Mouse (Mus musculus) Patski (cell line): ENCODE results near the gene Zswim5. TPM values are rescaled to one million over a fixed set of nuclear protein-coding genes. Genes with fewer than 3 reads are reported as not detected.

Source experiments
- ATAC-seq: fragments of 100-300 bp; one replicate; pipeline ENCODE4 v1.8.0; 2021
- CTCF ChIA-PET: fragments of 350-600 bp; sonication (Branson Sonifier 250); formaldehyde crosslinking; loops from one replicate; lab custom pipeline; 2022; ENCODE audit warnings: inconsistent platforms; lab: Charles Lee
- POLR2A ChIA-PET: fragments of 350-600 bp; sonication (Branson Sonifier 250); formaldehyde crosslinking; loops from one replicate; lab custom pipeline; 2022; ENCODE audit warnings: antibody characterized with exemption, inconsistent platforms; lab: Charles Lee
- DNase-seq: peaks from one replicate; pipeline ENCODE4 v3.0.0-alpha.2; 2011; ENCODE audit warnings: low read depth, low spot score
- H3K27me3 ChIP-seq: fragments of 371-371 bp; one replicate; pipeline ENCODE4 v1.5.1; 2021
- CTCF ChIP-seq: fragments of 100-300 bp; IDR thresholded peaks from one replicate; pipeline ENCODE4 v1.5.1; 2021
- in situ Hi-C: fragments of 300-500 bp; cut with MboI; formaldehyde crosslinking; loops from 3 replicates; pipeline ENCODE4 v1.11.1; 2018; ENCODE audit warnings: low pct_unique_long_range_greater_than_20kb, mixed read lengths
- polyA plus RNA-seq: library from polyadenylated mRNA; unstranded; gene quantifications from one replicate; pipeline ENCODE4 v1.2.3, GENCODE M21; 2021

Gene Zswim5
- polyA plus RNA-seq, 1 experiment from 2014 or later = 0.96 TPM

GRCm38 (mm10) chr4:116913318-116913717 lies 36.1 kb downstream of the Zswim5 start:
- CTCF ChIA-PET = no interaction called here
- TF ChIP-seq CTCF = no peak
- in situ Hi-C loops = no loop called here

GRCm38 (mm10) chr4:116928006-116928651 lies 51.0 kb downstream of the Zswim5 start:
- TF ChIP-seq CTCF = no peak
- in situ Hi-C loops = no loop called here
- POLR2A ChIA-PET = no interaction called here

More at GRCm38 (mm10) chr4:116913318-116913717, 36.1 kb downstream of the Zswim5 start:
- H3K27me3 ChIP-seq = peaks cover 65% of the 10 kb centered on the region
- no peak for ATAC-seq
- POLR2A ChIA-PET = no interaction called here
- no peak for DNase-seq

GRCm38 (mm10) chr4:116939585-116939984 lies 62.4 kb downstream of the Zswim5 start:
- TF ChIP-seq CTCF = no peak
- in situ Hi-C loops = no loop called here
- POLR2A ChIA-PET = no interaction called here

More at GRCm38 (mm10) chr4:116928006-116928651, 51.0 kb downstream of the Zswim5 start:
- ATAC-seq (no peak), DNase-seq (no peak)
- CTCF ChIA-PET = interaction anchor here (1.2 kb wide), 1 partner anchor 24 kb away, joined by 5 read pairs; no protein-coding TSS in a partner anchor
- H3K27me3 ChIP-seq = peaks cover 24% of the 10 kb centered on the region

GRCm38 (mm10) chr4:116942695-116943094 lies 65.5 kb downstream of the Zswim5 start:
- ATAC-seq (no peak), DNase-seq (no peak)
- in situ Hi-C loops = no loop called here
- CTCF ChIA-PET = interaction anchor here (1.1 kb wide), 1 partner anchor 10 kb away, joined by 4 read pairs; no protein-coding TSS in a partner anchor
- TF ChIP-seq CTCF = no peak
- H3K27me3 ChIP-seq = peaks cover 56% of the 10 kb centered on the region
- POLR2A ChIA-PET = no interaction called here

More at GRCm38 (mm10) chr4:116939585-116939984, 62.4 kb downstream of the Zswim5 start:
- H3K27me3 ChIP-seq = peaks cover 50% of the 10 kb centered on the region
- DNase-seq (no peak), ATAC-seq (no peak)
- CTCF ChIA-PET = no interaction called here

- CTCF ChIA-PET = interaction anchor here (1.4 kb wide), 1 partner anchor 116 kb away, joined by 3 read pairs; no protein-coding TSS in a partner anchor
- DNase-seq (no peak), ATAC-seq (no peak)
- in situ Hi-C loops = no loop called here
- TF ChIP-seq CTCF = no peak
- peaks cover 56% of the 10 kb centered on the region for H3K27me3 ChIP-seq
- POLR2A ChIA-PET = interaction anchor here (1.1 kb wide), 1 partner anchor 15 kb away, joined by 3 read pairs; no protein-coding TSS in a partner anchor
Measured at GRCm38 (mm10) chr4:116944055-116944454, 66.9 kb downstream of the Zswim5 start.

GRCm38 (mm10) chr4:116951642-116952041 lies 74.5 kb downstream of the Zswim5 start:
- peak; percentile 57 for TF ChIP-seq CTCF

GRCm38 (mm10) chr4:116954951-116955350 lies 77.8 kb downstream of the Zswim5 start:
- in situ Hi-C loops = no loop called here
- ChIA-PET CTCF (interaction anchor here (1.0 kb wide), 1 partner anchor 128 kb away, joined by 3 read pairs; no protein-coding TSS in a partner anchor), POLR2A (interaction anchor here (1.0 to 1.8 kb wide), 2 partner anchors 18 to 59 kb away, joined by 4 read pairs; no protein-coding TSS in a partner anchor)
- DNase-seq (no peak), ATAC-seq (no peak)
- TF ChIP-seq CTCF = no peak
- H3K27me3 ChIP-seq = peaks cover 15% of the 10 kb centered on the region

More at GRCm38 (mm10) chr4:116951642-116952041, 74.5 kb downstream of the Zswim5 start:
- ChIA-PET CTCF (interaction anchor here (0.8 to 1.7 kb wide), 4 partner anchors 9 to 24 kb away, joined by 3 to 5 read pairs (median 4); no protein-coding TSS in a partner anchor), POLR2A (interaction anchor here (1.0 kb wide), 1 partner anchor 125 kb away, joined by 3 read pairs; no protein-coding TSS in a partner anchor)
- peaks cover 22% of the 10 kb centered on the region for H3K27me3 ChIP-seq
- ATAC-seq = no peak
- DNase-seq = no peak
- in situ Hi-C loops = no loop called here

- peak; percentile 38 for TF ChIP-seq CTCF
- no peak for ATAC-seq
- ChIA-PET POLR2A (no interaction called here), CTCF (interaction anchor here (0.6 to 0.7 kb wide), 2 partner anchors 148 to 164 kb away, joined by 3 to 4 read pairs; no protein-coding TSS in a partner anchor)
- DNase-seq = no peak
- in situ Hi-C loops = no loop called here
- H3K27me3 ChIP-seq = peaks cover 9% of the 10 kb centered on the region
Measured at GRCm38 (mm10) chr4:116976503-116976902, 99.3 kb downstream of the Zswim5 start.

- no peaks in the 10 kb centered on the region for H3K27me3 ChIP-seq
- in situ Hi-C loops = no loop called here
- DNase-seq (no peak), ATAC-seq (no peak)
- ChIA-PET POLR2A (no interaction called here), CTCF (no interaction called here)
- TF ChIP-seq CTCF = no peak
Measured at GRCm38 (mm10) chr4:116985681-116986080, 108.5 kb downstream of the Zswim5 start.

- no peak for TF ChIP-seq CTCF
- CTCF ChIA-PET = interaction anchor here (1.5 kb wide), 1 partner anchor 159 kb away, joined by 3 read pairs; no protein-coding TSS in a partner anchor
- ATAC-seq = no peak
Measured at GRCm38 (mm10) chr4:116986400-116987121, 109.4 kb downstream of the Zswim5 start.

More at GRCm38 (mm10) chr4:116986400-116987121, 109.4 kb downstream of the Zswim5 start:
- POLR2A ChIA-PET = interaction anchor here (0.5 kb wide), 1 partner anchor 53 kb away, joined by 3 read pairs; no protein-coding TSS in a partner anchor
- in situ Hi-C loops = no loop called here
- H3K27me3 ChIP-seq = no peaks in the 10 kb centered on the region
- no peak for DNase-seq
